Mouse (Mus musculus): ENCODE data around the gene Ribc1.

- TF ChIP-seq CEBPB (IDR thresholded peaks at IDR 0.05; ENCODE audit: insufficient read depth, poor library complexity, severe bottlenecking): no peak
- TF ChIP-seq POLR2AphosphoS2 (IDR thresholded peaks at IDR 0.05; ENCODE audit: insufficient read length, low read depth): no peak
- no peak for TF ChIP-seq POLR2A (IDR thresholded peaks at IDR 0.05; ENCODE audit: insufficient read length, low read depth)
- no peak for TF ChIP-seq MYOD1 (IDR thresholded peaks at IDR 0.05; ENCODE audit: control insufficient read depth in 1 of 3, insufficient read length in 2 of 3, low read depth in 2 of 3)
- no peak for TF ChIP-seq SRF (IDR thresholded peaks at IDR 0.05; ENCODE audit: control insufficient read depth, insufficient read length, low read depth)
- no peak for TF ChIP-seq E2F4 (IDR thresholded peaks at IDR 0.05; ENCODE audit: insufficient read depth)
- TF ChIP-seq MYOG (IDR thresholded peaks at IDR 0.05; ENCODE audit: control insufficient read depth in 1 of 3, insufficient read depth in 1 of 3, insufficient read length in 2 of 3, low read depth in 2 of 3): no peak
- TF ChIP-seq MAX (IDR thresholded peaks at IDR 0.05; ENCODE audit: low read depth): no peak
- no peak for TF ChIP-seq REST (IDR thresholded peaks at IDR 0.05; ENCODE audit: insufficient read depth, insufficient read length)
Measured at GRCm38 (mm10) chrX:152002865-152003264, 13.2 kb downstream of the Ribc1 start.
